Mouse (Mus musculus) liver, embryonic 15.5 days (tissue): ENCODE results near the gene Tuba1a. TPM values are rescaled to one million over a fixed set of nuclear protein-coding genes. Genes with fewer than 3 reads are reported as not detected.
"Not testable (repeated sequence)": the region's sequence is repeated elsewhere in the genome, so short reads cannot be mapped to it uniquely, and the experiment has no call there.

Source experiments
- ATAC-seq: fragments of 200-750 bp; cut with Nextera tagmentation; 2 replicates; pipeline ENCODE4 v1.8.0; 2017; ENCODE audit warnings: moderate number of reproducible peaks, mild to moderate bottlenecking, moderate library complexity; ENCODE audit not compliant: insufficient read depth
- H3K27ac ChIP-seq: fragments of 300-500 bp; sonication (generic); replicated peaks from 2 replicates; pipeline ENCODE4 v1.5.1; 2015; ENCODE audit warnings: mild to moderate bottlenecking, inconsistent platforms
- H3K27me3 ChIP-seq: fragments of 300-500 bp; sonication (generic); 2 replicates; pipeline ENCODE4 v1.6.1; 2015; ENCODE audit warnings: mild to moderate bottlenecking, inconsistent platforms
- H3K36me3 ChIP-seq: fragments of 300-500 bp; sonication (generic); replicated peaks from 2 replicates; pipeline ENCODE4 v1.6.1; 2015; ENCODE audit warnings: moderate library complexity, mild to moderate bottlenecking, inconsistent platforms
- H3K4me1 ChIP-seq: fragments of 300-500 bp; sonication (generic); replicated peaks from 2 replicates; pipeline ENCODE4 v1.6.1; 2015; ENCODE audit warnings: inconsistent platforms
- H3K4me2 ChIP-seq: fragments of 300-500 bp; sonication (generic); 2 replicates; pipeline ENCODE4 v1.6.1; 2015; ENCODE audit warnings: moderate library complexity, mild to moderate bottlenecking, inconsistent platforms
- H3K4me3 ChIP-seq: fragments of 300-500 bp; sonication (generic); replicated peaks from 2 replicates; pipeline ENCODE4 v1.5.1; 2015; ENCODE audit warnings: mild to moderate bottlenecking, inconsistent platforms
- H3K9ac ChIP-seq: fragments of 300-500 bp; sonication (generic); 2 replicates; pipeline ENCODE4 v1.6.1; 2015; ENCODE audit warnings: moderate library complexity, mild to moderate bottlenecking, inconsistent platforms
- H3K9me3 ChIP-seq: fragments of 300-500 bp; sonication (generic); replicated peaks from 2 replicates; pipeline ENCODE4 v1.6.1; 2016; ENCODE audit warnings: inconsistent platforms
- WGBS: fragments of 180-500 bp; shearing (Covaris S2); methylation state at CpG from one replicate; pipeline ENCODE4 v1.1.7; 2015; ENCODE audit warnings: mixed read lengths; ENCODE audit not compliant: insufficient replicate concordance; 5-methylcytosine and 5-hydroxymethylcytosine counted together
- polyA plus RNA-seq: library from polyadenylated mRNA; unstranded; fragments of >200 nt; fragmentation: Nextera tagmentation; extraction: Ambion mirVana; gene quantifications from 2 replicates; pipeline ENCODE4 v1.2.1, GENCODE M21; 2015

Tuba1a gene
- polyA plus RNA-seq, 1 experiment from 2014 or later: 75.1 TPM

- ATAC-seq: no peak
- H3K27ac ChIP-seq: peak overlapping the region; percentile 82
- H3K36me3 ChIP-seq: no peaks in the 10 kb centered on the region
- WGBS: 33% methylated on average over 6 of the region's 6 CpGs
- H3K4me3 ChIP-seq: peak overlapping the region; percentile 67
- peaks cover 30% of the 10 kb centered on the region for H3K4me1 ChIP-seq
- H3K27me3 ChIP-seq: peaks cover 10% of the 10 kb centered on the region; the same call in 1 of the 2 replicates
- H3K9ac ChIP-seq: peak overlapping the region; percentile 65; the same call in 1 of the 2 replicates
- no peaks in the 10 kb centered on the region for H3K9me3 ChIP-seq
- H3K4me2 ChIP-seq: peak overlapping the region; percentile 77
Observed at GRCm38 (mm10) chr15:98984681-98985080, 31.2 kb upstream of the Tuba1a start.

GRCm38 (mm10) chr15:98983431-98984081 is 30.1 kb upstream of the Tuba1a start:
- Histone ChIP-seq H3K27me3 (peaks cover 10% of the 10 kb centered on the region; the same call in 1 of the 2 replicates), H3K9ac (no peak overlapping the region), H3K4me2 (no peak overlapping the region), H3K36me3 (no peaks in the 10 kb centered on the region), H3K27ac (no peak overlapping the region), H3K4me1 (peaks cover 30% of the 10 kb centered on the region), H3K4me3 (no peak overlapping the region), H3K9me3 (no peaks in the 10 kb centered on the region)
- no peak for ATAC-seq
- WGBS: 49% methylated on average over 16 of the region's 16 CpGs

GRCm38 (mm10) chr15:98982100-98982499 is 28.6 kb upstream of the Tuba1a start:
- peaks cover 13% of the 10 kb centered on the region; the same call in 1 of the 2 replicates for H3K27me3 ChIP-seq
- no peak overlapping the region for H3K4me3 ChIP-seq
- no peak overlapping the region for H3K9ac ChIP-seq
- peaks cover 27% of the 10 kb centered on the region for H3K4me1 ChIP-seq
- no peak overlapping the region for H3K4me2 ChIP-seq
- H3K36me3 ChIP-seq: no peaks in the 10 kb centered on the region
- no peaks in the 10 kb centered on the region for H3K9me3 ChIP-seq
- no peak for ATAC-seq
- H3K27ac ChIP-seq: no peak overlapping the region
- WGBS: 66% methylated on average over 6 of the region's 6 CpGs

- H3K4me3 ChIP-seq: no peak overlapping the region
- no peak for ATAC-seq
- H3K36me3 ChIP-seq: no peaks in the 10 kb centered on the region
- H3K9ac ChIP-seq: no peak overlapping the region
- no peak overlapping the region for H3K4me2 ChIP-seq
- peaks cover 14% of the 10 kb centered on the region; the same call in 1 of the 2 replicates for H3K27me3 ChIP-seq
- 59% methylated on average over 7 of the region's 7 CpGs for WGBS
- peaks cover 15% of the 10 kb centered on the region for H3K4me1 ChIP-seq
- H3K9me3 ChIP-seq: no peaks in the 10 kb centered on the region
- no peak overlapping the region for H3K27ac ChIP-seq
Observed at GRCm38 (mm10) chr15:98980012-98980614, 26.6 kb upstream of the Tuba1a start.

- Histone ChIP-seq H3K4me3 (no peak overlapping the region), H3K9me3 (no peaks in the 10 kb centered on the region), H3K4me1 (peaks cover 7% of the 10 kb centered on the region; the same call in 1 of the 2 replicates), H3K4me2 (no peak overlapping the region), H3K9ac (no peak overlapping the region), H3K27ac (no peak overlapping the region), H3K36me3 (no peaks in the 10 kb centered on the region), H3K27me3 (peaks cover 14% of the 10 kb centered on the region; the same call in 1 of the 2 replicates)
- 62% methylated on average over 20 of the region's 20 CpGs for WGBS
- no peak for ATAC-seq
Observed at GRCm38 (mm10) chr15:98978409-98979172, 25.1 kb upstream of the Tuba1a start.

- no peaks in the 10 kb centered on the region for H3K9me3 ChIP-seq
- no peak overlapping the region for H3K4me2 ChIP-seq
- no peak overlapping the region for H3K4me3 ChIP-seq
- no peaks in the 10 kb centered on the region for H3K4me1 ChIP-seq
- ATAC-seq: no peak
- no peak overlapping the region for H3K27ac ChIP-seq
- WGBS: 77% methylated on average over 14 of the region's 14 CpGs
- H3K9ac ChIP-seq: no peak overlapping the region
- no peaks in the 10 kb centered on the region for H3K36me3 ChIP-seq
- peaks cover 14% of the 10 kb centered on the region; the same call in 1 of the 2 replicates for H3K27me3 ChIP-seq
Observed at GRCm38 (mm10) chr15:98977759-98978408, 24.4 kb upstream of the Tuba1a start.

GRCm38 (mm10) chr15:98976763-98977758 is 23.6 kb upstream of the Tuba1a start:
- ATAC-seq: no peak
- Histone ChIP-seq H3K27ac (no peak overlapping the region), H3K9ac (no peak overlapping the region), H3K4me1 (no peaks in the 10 kb centered on the region), H3K27me3 (peaks cover 14% of the 10 kb centered on the region; the same call in 1 of the 2 replicates), H3K36me3 (no peaks in the 10 kb centered on the region), H3K9me3 (no peaks in the 10 kb centered on the region), H3K4me2 (no peak overlapping the region), H3K4me3 (no peak overlapping the region)
- WGBS: 70% methylated on average over 21 of the region's 21 CpGs

- Histone ChIP-seq H3K9me3 (no peaks in the 10 kb centered on the region), H3K4me3 (no peak overlapping the region), H3K27ac (no peak overlapping the region), H3K4me1 (peaks cover 9% of the 10 kb centered on the region; the same call in 1 of the 2 replicates), H3K36me3 (no peaks in the 10 kb centered on the region), H3K9ac (no peak overlapping the region), H3K27me3 (peaks cover 6% of the 10 kb centered on the region; the same call in 1 of the 2 replicates), H3K4me2 (no peak overlapping the region)
- WGBS: 74% methylated on average over 9 of the region's 9 CpGs
- no peak for ATAC-seq
Observed at GRCm38 (mm10) chr15:98973015-98973614, 19.6 kb upstream of the Tuba1a start.

- H3K27me3 ChIP-seq, H3K4me3 ChIP-seq, H3K4me1 ChIP-seq, H3K27ac ChIP-seq, H3K36me3 ChIP-seq, H3K4me2 ChIP-seq, ATAC-seq, H3K9ac ChIP-seq, H3K9me3 ChIP-seq: not testable (repeated sequence)
- 58% methylated on average over 15 of the region's 15 CpGs for WGBS
Observed at GRCm38 (mm10) chr15:98971576-98972320, 18.2 kb upstream of the Tuba1a start.
